Mouse (Mus musculus): ENCODE results near the gene Cacnb4.
A peak's percentile ranks its signal among the peaks of the same experiment; 100 is the strongest.

Gene Cacnb4

GRCm38 (mm10) chr2:52647255-52647998 lies 29.2 kb downstream of the Cacnb4 start:
- DNase-seq (ENCODE audit: low read depth): no peak

- no peak for DNase-seq (ENCODE audit: low read depth)
These were observed 33.0 kb downstream of the Cacnb4 start for GRCm38 (mm10) chr2:52643657-52644056.

- no peak for DNase-seq (ENCODE audit: low read depth)
These were observed 37.1 kb downstream of the Cacnb4 start for GRCm38 (mm10) chr2:52639530-52639875.

- no peak for DNase-seq (ENCODE audit: low read depth)
These were observed 37.6 kb downstream of the Cacnb4 start for GRCm38 (mm10) chr2:52638857-52639529.

GRCm38 (mm10) chr2:52638226-52638625 lies 38.4 kb downstream of the Cacnb4 start:
- no peak for DNase-seq (ENCODE audit: low read depth)

- DNase-seq (ENCODE audit: low read depth): no peak
These were observed 40.6 kb downstream of the Cacnb4 start for GRCm38 (mm10) chr2:52636051-52636450.

GRCm38 (mm10) chr2:52635358-52635757 lies 41.3 kb downstream of the Cacnb4 start:
- no peak for DNase-seq (ENCODE audit: low read depth)

- DNase-seq (ENCODE audit: low read depth): peak; percentile 14
These were observed 43.8 kb downstream of the Cacnb4 start for GRCm38 (mm10) chr2:52632880-52633279.

- DNase-seq (ENCODE audit: low read depth): no peak
These were observed 48.4 kb downstream of the Cacnb4 start for GRCm38 (mm10) chr2:52628186-52628585.

GRCm38 (mm10) chr2:52626266-52626665 lies 50.4 kb downstream of the Cacnb4 start:
- DNase-seq (ENCODE audit: low read depth): no peak

- no peak for DNase-seq (ENCODE audit: low read depth)
These were observed 50.9 kb downstream of the Cacnb4 start for GRCm38 (mm10) chr2:52625731-52626130.

- no peak for DNase-seq (ENCODE audit: low read depth)
These were observed 52.7 kb downstream of the Cacnb4 start for GRCm38 (mm10) chr2:52623921-52624404.

GRCm38 (mm10) chr2:52623461-52623860 lies 53.2 kb downstream of the Cacnb4 start:
- no peak for DNase-seq (ENCODE audit: low read depth)

GRCm38 (mm10) chr2:52622616-52623015 lies 54.0 kb downstream of the Cacnb4 start:
- DNase-seq (ENCODE audit: low read depth): no peak

GRCm38 (mm10) chr2:52619406-52619974 lies 57.1 kb downstream of the Cacnb4 start:
- DNase-seq (ENCODE audit: low read depth): no peak

GRCm38 (mm10) chr2:52618804-52619203 lies 57.8 kb downstream of the Cacnb4 start:
- DNase-seq (ENCODE audit: low read depth): no peak

GRCm38 (mm10) chr2:52615429-52615828 lies 61.2 kb downstream of the Cacnb4 start:
- DNase-seq (ENCODE audit: low read depth): no peak

GRCm38 (mm10) chr2:52613888-52614287 lies 62.7 kb downstream of the Cacnb4 start:
- no peak for DNase-seq (ENCODE audit: low read depth)

GRCm38 (mm10) chr2:52609486-52609885 lies 67.1 kb downstream of the Cacnb4 start:
- no peak for DNase-seq (ENCODE audit: low read depth)

GRCm38 (mm10) chr2:52607857-52608485 lies 68.7 kb downstream of the Cacnb4 start:
- no peak for DNase-seq (ENCODE audit: low read depth)

- no peak for DNase-seq (ENCODE audit: low read depth)
These were observed 70.3 kb downstream of the Cacnb4 start for GRCm38 (mm10) chr2:52606331-52606730.

- DNase-seq (ENCODE audit: low read depth): peak; percentile 34
These were observed 71.3 kb downstream of the Cacnb4 start for GRCm38 (mm10) chr2:52605321-52605720.

- no peak for DNase-seq (ENCODE audit: low read depth)
These were observed 72.0 kb downstream of the Cacnb4 start for GRCm38 (mm10) chr2:52604651-52605020.
